Mouse (Mus musculus): ENCODE data around the gene Ints13. TPM values are rescaled to one million over a fixed set of nuclear protein-coding genes. Genes with fewer than 3 reads are reported as not detected.

Gene Ints13
- polyA plus RNA-seq, 1 experiment from 2014 or later, result 100 TPM

DNA sequence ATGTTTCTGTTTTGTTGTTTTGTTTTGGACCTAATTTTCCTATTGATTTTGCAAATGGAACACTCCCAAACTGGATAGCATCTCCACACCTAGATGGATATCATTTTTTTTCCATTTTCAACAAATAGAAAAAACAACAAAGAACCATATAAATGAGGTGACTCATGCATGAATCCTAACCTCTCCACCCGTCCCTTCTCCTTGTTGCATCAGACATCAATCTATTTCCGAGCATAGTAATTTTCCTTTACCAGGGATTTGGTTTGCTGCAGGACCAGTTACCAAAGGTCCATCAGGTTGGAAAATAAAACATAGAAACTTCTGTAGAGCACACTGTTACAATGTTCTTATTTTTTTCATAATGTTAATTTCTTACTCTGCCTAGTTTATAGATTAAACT lies 58.6 kb downstream of the Ints13 start:
- Histone ChIP-seq H3K36me3 (ENCODE audit: control insufficient read depth, insufficient read depth, low read length) (no peaks in the 10 kb centered on the region), H3K9me3 (ENCODE audit: control insufficient read depth, low read length) (no peaks in the 10 kb centered on the region), H3K9ac (ENCODE audit: low read length) (no peak overlapping the region), H3K27me3 (ENCODE audit: control insufficient read depth, insufficient read depth, low read length) (no peaks in the 10 kb centered on the region), H3K4me3 (ENCODE audit: low read depth, low read length) (no peak overlapping the region), H3K4me1 (ENCODE audit: control insufficient read depth, insufficient read depth, low read length) (no peaks in the 10 kb centered on the region), H3K4me2 (ENCODE audit: low read depth, severe bottlenecking) (no peak overlapping the region), H3K27ac (replicated peaks; ENCODE audit: low read depth, low read length) (no peak overlapping the region)
- WGBS, result 69% methylated on average over 2 of the region's 2 CpGs
- ATAC-seq (ENCODE audit: insufficient number of reproducible peaks, low FRiP score, low TSS enrichment, low read depth) (no peak), DNase-seq (ENCODE audit: low spot score) (no peak)

DNA sequence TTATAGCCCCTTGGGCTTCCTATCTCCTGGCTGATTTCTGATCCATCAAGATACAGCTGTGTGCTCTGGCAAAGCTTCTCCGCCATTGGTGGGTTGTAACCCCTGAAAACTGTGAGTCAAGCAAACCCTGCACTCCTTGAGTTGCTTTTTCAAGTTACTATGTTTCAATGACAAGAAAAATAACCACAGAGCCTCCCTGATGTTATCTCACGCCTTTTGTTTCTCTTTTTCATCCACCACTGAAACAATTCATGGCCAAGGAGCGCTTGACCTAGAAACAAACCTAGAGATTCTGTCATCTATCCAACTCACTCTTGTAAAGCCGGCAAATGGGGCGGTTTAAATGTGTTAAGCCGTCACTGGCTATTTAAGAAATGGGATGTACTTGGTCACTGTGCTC lies 61.7 kb downstream of the Ints13 start:
- H3K4me1 ChIP-seq (ENCODE audit: control insufficient read depth, insufficient read depth, low read length), result no peaks in the 10 kb centered on the region
- 83% methylated on average over 6 of the region's 6 CpGs for WGBS
- ATAC-seq (ENCODE audit: insufficient number of reproducible peaks, low FRiP score, low TSS enrichment, low read depth), result no peak

DNA sequence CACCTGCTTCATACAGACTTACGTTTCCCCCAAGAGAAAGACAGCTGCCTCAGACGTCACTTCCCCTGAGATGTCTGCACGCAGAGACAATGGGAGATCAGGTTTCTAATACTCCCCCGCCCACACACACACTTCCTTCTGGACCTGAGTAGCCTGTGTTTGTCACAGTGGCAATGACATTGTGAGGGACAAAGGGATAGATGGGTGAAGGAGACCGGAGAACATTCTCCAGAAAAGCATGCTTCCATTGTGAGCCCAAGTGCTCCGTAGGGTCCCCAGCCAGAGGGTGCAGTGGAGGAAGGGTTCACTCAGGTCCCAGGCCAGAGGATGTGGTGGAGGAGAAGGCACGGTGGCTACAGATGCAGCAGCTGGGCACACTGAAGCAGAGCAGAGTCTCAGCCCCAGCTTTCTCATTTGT lies 63.1 kb downstream of the Ints13 start:
- no peaks in the 10 kb centered on the region for H3K4me1 ChIP-seq (ENCODE audit: control insufficient read depth, insufficient read depth, low read length)
- 62% methylated on average over 7 of the region's 7 CpGs for WGBS
- H3K4me3 ChIP-seq (ENCODE audit: low read depth, low read length), result no peak overlapping the region
- no peak overlapping the region for H3K27ac ChIP-seq (replicated peaks; ENCODE audit: low read depth, low read length)
- H3K27me3 ChIP-seq (ENCODE audit: control insufficient read depth, insufficient read depth, low read length), result no peaks in the 10 kb centered on the region
- no peak overlapping the region for H3K9ac ChIP-seq (ENCODE audit: low read length)
- H3K9me3 ChIP-seq (ENCODE audit: control insufficient read depth, low read length), result no peaks in the 10 kb centered on the region
- DNase-seq (ENCODE audit: low spot score), result no peak
- no peak for ATAC-seq (ENCODE audit: insufficient number of reproducible peaks, low FRiP score, low TSS enrichment, low read depth)
- no peaks in the 10 kb centered on the region for H3K36me3 ChIP-seq (ENCODE audit: control insufficient read depth, insufficient read depth, low read length)
- no peak overlapping the region for H3K4me2 ChIP-seq (ENCODE audit: low read depth, severe bottlenecking)

More for the DNA sequence above, 61.7 kb downstream of the Ints13 start:
- H3K9ac ChIP-seq (ENCODE audit: low read length), result no peak overlapping the region
- no peak for DNase-seq (ENCODE audit: low spot score)
- H3K4me2 ChIP-seq (ENCODE audit: low read depth, severe bottlenecking), result no peak overlapping the region
- H3K27ac ChIP-seq (replicated peaks; ENCODE audit: low read depth, low read length), result no peak overlapping the region
- H3K36me3 ChIP-seq (ENCODE audit: control insufficient read depth, insufficient read depth, low read length), result no peaks in the 10 kb centered on the region
- H3K27me3 ChIP-seq (ENCODE audit: control insufficient read depth, insufficient read depth, low read length), result no peaks in the 10 kb centered on the region
- H3K4me3 ChIP-seq (ENCODE audit: low read depth, low read length), result no peak overlapping the region
- H3K9me3 ChIP-seq (ENCODE audit: control insufficient read depth, low read length), result no peaks in the 10 kb centered on the region

DNA sequence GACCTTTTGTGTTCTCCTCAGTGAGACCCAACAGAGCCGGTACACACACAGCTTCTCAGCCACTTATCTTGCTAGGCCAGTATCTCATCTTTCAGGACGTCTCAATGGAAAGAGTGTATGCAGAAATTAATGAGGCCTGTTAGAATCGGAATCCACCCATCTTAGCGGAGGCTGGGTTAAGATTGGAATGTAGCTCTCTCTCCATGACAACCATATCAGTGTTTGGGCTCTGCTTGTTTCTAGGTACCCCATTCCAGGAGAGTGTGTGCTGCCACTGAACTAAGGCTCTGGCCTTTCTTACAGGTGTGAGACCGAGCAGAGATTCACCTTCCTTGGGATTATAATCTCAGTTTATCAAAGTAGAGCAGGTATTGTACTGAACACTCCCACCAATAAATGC lies 63.7 kb downstream of the Ints13 start:
- no peak for ATAC-seq (ENCODE audit: insufficient number of reproducible peaks, low FRiP score, low TSS enrichment, low read depth)
- no peak for DNase-seq (ENCODE audit: low spot score)
- no peaks in the 10 kb centered on the region for H3K4me1 ChIP-seq (ENCODE audit: control insufficient read depth, insufficient read depth, low read length)
- no peak overlapping the region for H3K4me3 ChIP-seq (ENCODE audit: low read depth, low read length)
- H3K9me3 ChIP-seq (ENCODE audit: control insufficient read depth, low read length), result no peaks in the 10 kb centered on the region
- H3K4me2 ChIP-seq (ENCODE audit: low read depth, severe bottlenecking), result no peak overlapping the region
- no peak overlapping the region for H3K9ac ChIP-seq (ENCODE audit: low read length)
- no peaks in the 10 kb centered on the region for H3K27me3 ChIP-seq (ENCODE audit: control insufficient read depth, insufficient read depth, low read length)
- WGBS, result 81% methylated on average over 5 of the region's 5 CpGs
- no peak overlapping the region for H3K27ac ChIP-seq (replicated peaks; ENCODE audit: low read depth, low read length)
- H3K36me3 ChIP-seq (ENCODE audit: control insufficient read depth, insufficient read depth, low read length), result no peaks in the 10 kb centered on the region

DNA sequence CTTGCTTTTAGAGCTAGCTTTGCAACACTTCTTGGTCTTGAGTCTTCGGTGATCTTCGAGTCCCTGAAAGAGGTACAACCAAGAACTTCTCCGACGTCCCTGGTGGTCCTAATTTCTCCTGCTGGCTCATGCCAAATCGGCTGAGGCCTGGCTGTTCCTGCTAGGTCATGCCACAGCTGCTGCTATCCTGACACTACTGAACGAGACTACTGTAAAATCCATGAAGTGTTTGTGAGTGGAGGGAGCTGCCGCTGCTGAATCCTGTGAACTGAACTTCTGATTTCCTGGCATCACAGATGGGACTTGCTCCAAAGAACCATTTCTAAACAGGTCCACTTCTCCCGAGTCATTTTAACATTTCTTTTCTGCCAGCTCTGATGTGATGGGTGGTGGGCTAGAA lies 64.3 kb downstream of the Ints13 start:
- no peak overlapping the region for H3K4me3 ChIP-seq (ENCODE audit: low read depth, low read length)
- no peak overlapping the region for H3K27ac ChIP-seq (replicated peaks; ENCODE audit: low read depth, low read length)
- no peaks in the 10 kb centered on the region for H3K4me1 ChIP-seq (ENCODE audit: control insufficient read depth, insufficient read depth, low read length)
- H3K4me2 ChIP-seq (ENCODE audit: low read depth, severe bottlenecking), result no peak overlapping the region
- DNase-seq (ENCODE audit: low spot score) (no peak), ATAC-seq (ENCODE audit: insufficient number of reproducible peaks, low FRiP score, low TSS enrichment, low read depth) (no peak)
- no peaks in the 10 kb centered on the region for H3K36me3 ChIP-seq (ENCODE audit: control insufficient read depth, insufficient read depth, low read length)
- H3K9ac ChIP-seq (ENCODE audit: low read length), result no peak overlapping the region
- no peaks in the 10 kb centered on the region for H3K9me3 ChIP-seq (ENCODE audit: control insufficient read depth, low read length)
- no peaks in the 10 kb centered on the region for H3K27me3 ChIP-seq (ENCODE audit: control insufficient read depth, insufficient read depth, low read length)
- 85% methylated on average over 8 of the region's 8 CpGs for WGBS

DNA sequence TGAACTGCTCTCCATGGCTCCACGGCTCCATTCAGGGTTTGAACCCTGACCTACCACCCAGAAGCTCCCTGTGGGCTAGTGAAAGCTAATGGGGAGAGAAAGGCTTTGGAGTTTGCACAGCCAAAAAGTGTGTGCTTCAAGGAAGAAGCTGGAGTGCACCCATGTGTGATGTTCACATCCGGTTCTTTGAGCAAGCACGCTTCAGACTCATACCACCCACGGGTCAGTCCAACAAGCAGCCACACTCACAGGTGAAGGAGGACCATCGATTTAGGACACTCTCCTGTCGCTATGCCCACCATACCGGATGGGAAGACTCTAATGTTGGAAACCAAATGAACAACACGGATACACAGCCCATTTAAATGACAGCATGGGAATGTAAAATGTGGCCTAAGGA lies 66.1 kb downstream of the Ints13 start:
- Histone ChIP-seq H3K27ac (replicated peaks; ENCODE audit: low read depth, low read length) (no peak overlapping the region), H3K4me2 (ENCODE audit: low read depth, severe bottlenecking) (no peak overlapping the region), H3K9ac (ENCODE audit: low read length) (no peak overlapping the region), H3K36me3 (ENCODE audit: control insufficient read depth, insufficient read depth, low read length) (no peaks in the 10 kb centered on the region), H3K9me3 (ENCODE audit: control insufficient read depth, low read length) (no peaks in the 10 kb centered on the region), H3K27me3 (ENCODE audit: control insufficient read depth, insufficient read depth, low read length) (no peaks in the 10 kb centered on the region), H3K4me1 (ENCODE audit: control insufficient read depth, insufficient read depth, low read length) (no peaks in the 10 kb centered on the region), H3K4me3 (ENCODE audit: low read depth, low read length) (no peak overlapping the region)
- no peak for ATAC-seq (ENCODE audit: insufficient number of reproducible peaks, low FRiP score, low TSS enrichment, low read depth)
- DNase-seq (ENCODE audit: low spot score), result no peak
- WGBS, result 89% methylated on average over 8 of the region's 8 CpGs

DNA sequence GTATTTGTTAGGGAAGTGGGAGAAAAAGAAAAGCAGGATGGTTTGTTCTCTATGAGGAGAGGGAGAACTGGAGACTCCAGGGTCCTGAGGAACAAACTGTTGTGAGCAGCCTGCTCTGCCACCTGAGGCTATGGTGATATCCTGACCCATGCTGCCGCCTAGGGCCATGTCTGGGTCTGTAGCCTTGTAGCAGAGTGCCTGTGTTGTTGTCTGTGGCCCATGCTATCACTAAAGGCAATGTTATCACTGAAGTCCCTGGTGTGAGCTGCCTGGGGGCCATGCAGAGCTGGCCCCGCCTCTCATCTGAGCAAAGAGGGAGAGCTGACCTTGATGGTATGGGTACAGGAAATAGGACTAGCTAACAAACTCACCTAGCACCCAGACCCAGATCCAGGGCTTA lies 67.7 kb downstream of the Ints13 start:
- ATAC-seq (ENCODE audit: insufficient number of reproducible peaks, low FRiP score, low TSS enrichment, low read depth), result no peak
- Histone ChIP-seq H3K27me3 (ENCODE audit: control insufficient read depth, insufficient read depth, low read length) (no peaks in the 10 kb centered on the region), H3K36me3 (ENCODE audit: control insufficient read depth, insufficient read depth, low read length) (no peaks in the 10 kb centered on the region), H3K27ac (replicated peaks; ENCODE audit: low read depth, low read length) (no peak overlapping the region), H3K4me3 (ENCODE audit: low read depth, low read length) (no peak overlapping the region), H3K4me2 (ENCODE audit: low read depth, severe bottlenecking) (no peak overlapping the region), H3K9ac (ENCODE audit: low read length) (no peak overlapping the region), H3K4me1 (ENCODE audit: control insufficient read depth, insufficient read depth, low read length) (no peaks in the 10 kb centered on the region), H3K9me3 (ENCODE audit: control insufficient read depth, low read length) (no peaks in the 10 kb centered on the region)
- no peak for DNase-seq (ENCODE audit: low spot score)
- 70% methylated on average over 2 of the region's 2 CpGs for WGBS

DNA sequence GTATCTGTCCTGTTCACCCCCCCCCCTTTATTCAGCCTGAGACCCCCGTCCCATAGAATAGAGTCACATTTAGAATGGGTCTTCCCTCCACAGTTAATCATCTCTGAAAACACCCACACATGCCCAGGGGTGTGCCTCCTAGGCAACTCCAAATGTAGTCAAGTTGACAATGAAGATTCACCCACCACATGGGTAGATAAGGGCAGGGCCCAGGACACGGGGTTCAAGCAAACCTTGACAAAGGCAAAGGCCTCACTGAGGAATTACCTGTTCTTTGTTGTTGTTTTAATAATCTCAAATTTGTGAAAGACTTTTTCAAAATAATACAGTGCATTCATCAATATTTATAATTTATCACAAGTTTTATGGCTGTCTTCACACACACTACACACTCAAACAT lies 73.2 kb downstream of the Ints13 start:
- H3K9ac ChIP-seq (ENCODE audit: low read length), result no peak overlapping the region
- no peak for DNase-seq (ENCODE audit: low spot score)
- no peak overlapping the region for H3K4me3 ChIP-seq (ENCODE audit: low read depth, low read length)
- no peak overlapping the region for H3K27ac ChIP-seq (replicated peaks; ENCODE audit: low read depth, low read length)
- ATAC-seq (ENCODE audit: insufficient number of reproducible peaks, low FRiP score, low TSS enrichment, low read depth), result no peak
- 87% methylated on average over 2 of the region's 2 CpGs for WGBS
- H3K9me3 ChIP-seq (ENCODE audit: control insufficient read depth, low read length), result no peaks in the 10 kb centered on the region
- no peaks in the 10 kb centered on the region for H3K27me3 ChIP-seq (ENCODE audit: control insufficient read depth, insufficient read depth, low read length)
- no peaks in the 10 kb centered on the region for H3K4me1 ChIP-seq (ENCODE audit: control insufficient read depth, insufficient read depth, low read length)
- no peaks in the 10 kb centered on the region for H3K36me3 ChIP-seq (ENCODE audit: control insufficient read depth, insufficient read depth, low read length)
- no peak overlapping the region for H3K4me2 ChIP-seq (ENCODE audit: low read depth, severe bottlenecking)

DNA sequence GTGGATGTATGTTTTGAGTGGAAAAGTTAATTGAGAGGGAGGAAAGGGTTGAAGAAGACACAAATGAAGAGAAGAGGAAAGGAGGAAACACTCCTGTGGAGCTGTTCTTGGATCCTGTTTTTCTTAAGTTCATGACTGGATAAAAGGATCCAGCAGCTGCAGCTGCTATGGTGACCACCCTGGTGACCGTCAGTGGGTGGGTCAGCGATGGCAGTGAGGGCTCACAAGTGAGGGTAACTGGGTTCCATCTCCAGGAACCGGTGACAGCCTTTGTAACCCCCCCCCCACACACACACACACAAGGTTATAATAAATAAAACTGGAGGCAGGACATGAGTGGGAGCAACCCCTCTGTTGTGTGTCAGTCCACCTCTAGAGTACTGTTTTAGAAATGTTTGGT lies 74.8 kb downstream of the Ints13 start:
- Histone ChIP-seq H3K9me3 (ENCODE audit: control insufficient read depth, low read length) (no peaks in the 10 kb centered on the region), H3K36me3 (ENCODE audit: control insufficient read depth, insufficient read depth, low read length) (no peaks in the 10 kb centered on the region), H3K27me3 (ENCODE audit: control insufficient read depth, insufficient read depth, low read length) (no peaks in the 10 kb centered on the region), H3K4me2 (ENCODE audit: low read depth, severe bottlenecking) (peak overlapping the region; percentile 85), H3K27ac (replicated peaks; ENCODE audit: low read depth, low read length) (no peak overlapping the region), H3K4me3 (ENCODE audit: low read depth, low read length) (peak overlapping the region; percentile 67), H3K9ac (ENCODE audit: low read length) (no peak overlapping the region), H3K4me1 (ENCODE audit: control insufficient read depth, insufficient read depth, low read length) (no peaks in the 10 kb centered on the region)
- WGBS, result 47% methylated on average over 3 of the region's 3 CpGs
- no peak for DNase-seq (ENCODE audit: low spot score)
- no peak for ATAC-seq (ENCODE audit: insufficient number of reproducible peaks, low FRiP score, low TSS enrichment, low read depth)
